Mouse (Mus musculus) liver, embryonic 12.5 days (tissue): ENCODE results near the gene Sox1. TPM values are rescaled to one million over a fixed set of nuclear protein-coding genes. Genes with fewer than 3 reads are reported as not detected.

Source experiments
- microRNA-seq: library from miRNA; unstranded; fragments of <30 nt; microRNA quantifications from one replicate; pipeline ENCODE4, GENCODE M21; 2017
- polyA plus RNA-seq: library from polyadenylated mRNA; unstranded; fragments of >200 nt; fragmentation: Nextera tagmentation; extraction: Ambion mirVana; gene quantifications from 2 replicates; pipeline ENCODE4 v1.2.1, GENCODE M21; 2016

Gene Sox1
- polyA plus RNA-seq, 1 experiment from 2014 or later, result not detected

Small RNA genes within 50 kb of the gene (microRNA-seq; reads per million reads assigned to microRNA genes)
- gene Gm25239, result not detected

Other genes with a start within 250 kb of the Sox1 start
- gene A230072I06Rik, start 116.5 kb upstream of the Sox1 start, polyA plus RNA-seq, result not detected in 2 replicates
- gene Spaca7, start 177.7 kb downstream of the Sox1 start, polyA plus RNA-seq, result not detected in 2 replicates